Mouse (Mus musculus) forebrain, embryonic 12.5 days (tissue): ENCODE measurements at regions not wholly inside any gene's neighbourhood (a gene's known extent, or its start where the extent isn't known, plus 50 kb on each side); places are given as distances from the start of the nearest gene placed in this dataset.
"Not testable (repeated sequence)": the region's sequence is repeated elsewhere in the genome, so short reads cannot be mapped to it uniquely, and the experiment has no call there.

ENCODE experiments used
- ATAC-seq: fragments of 200-750 bp; cut with Nextera tagmentation; 2 replicates; pipeline ENCODE4 v1.8.0; 2017; ENCODE audit warnings: moderate TSS enrichment; ENCODE audit not compliant: low FRiP score
- H3K27ac ChIP-seq: fragments of 300-500 bp; sonication (generic); 2 replicates; pipeline ENCODE4 v1.5.1; 2016; ENCODE audit warnings: mild to moderate bottlenecking
- H3K27me3 ChIP-seq: fragments of 300-500 bp; sonication (generic); 2 replicates; pipeline ENCODE4 v1.6.1; 2016; ENCODE audit warnings: mild to moderate bottlenecking
- H3K36me3 ChIP-seq: fragments of 300-500 bp; sonication (generic); replicated peaks from 2 replicates; pipeline ENCODE4 v1.6.1; 2016; ENCODE audit warnings: mild to moderate bottlenecking
- H3K4me1 ChIP-seq: fragments of 300-500 bp; sonication (generic); 2 replicates; pipeline ENCODE4 v1.6.1; 2016
- H3K4me2 ChIP-seq: fragments of 300-500 bp; sonication (generic); 2 replicates; pipeline ENCODE4 v1.6.1; 2016; ENCODE audit warnings: mild to moderate bottlenecking, moderate library complexity
- H3K4me3 ChIP-seq: fragments of 300-500 bp; sonication (generic); replicated peaks from 2 replicates; pipeline ENCODE4 v1.5.1; 2016; ENCODE audit warnings: mild to moderate bottlenecking
- H3K9ac ChIP-seq: fragments of 300-500 bp; sonication (generic); 2 replicates; pipeline ENCODE4 v1.6.1; 2016; ENCODE audit warnings: mild to moderate bottlenecking
- H3K9me3 ChIP-seq: fragments of 300-500 bp; sonication (generic); 2 replicates; pipeline ENCODE4 v1.6.1; 2016
- WGBS: fragments of 180-500 bp; shearing (Covaris S2); methylation state at CpG from one replicate; pipeline ENCODE4 v1.1.7; 2016; 5-methylcytosine and 5-hydroxymethylcytosine counted together

DNA sequence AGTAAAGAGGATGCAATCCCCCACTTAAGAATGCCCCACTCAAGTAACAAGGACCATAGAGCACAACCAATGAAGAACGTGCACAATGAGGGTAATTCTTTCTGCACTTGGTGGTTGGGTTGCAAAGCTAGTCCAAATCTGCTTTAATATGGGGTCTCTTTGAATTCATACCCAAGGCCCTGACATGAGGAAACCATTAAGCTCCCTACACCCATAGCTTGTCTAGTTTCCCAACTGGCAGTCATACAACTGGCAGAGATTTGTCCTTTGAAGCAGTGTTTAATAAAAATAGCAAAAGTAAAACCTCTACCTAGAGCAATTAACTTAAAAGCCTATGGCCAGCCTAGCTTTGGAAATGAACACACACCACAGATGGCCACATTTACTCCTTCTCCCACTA, 411.0 kb upstream of the Cdh5 start:
- Histone ChIP-seq H3K4me1 (no peaks in the 10 kb centered on the region), H3K9ac (no peak overlapping the region), H3K27ac (no peak overlapping the region), H3K36me3 (no peaks in the 10 kb centered on the region), H3K4me3 (no peak overlapping the region), H3K27me3 (no peaks in the 10 kb centered on the region), H3K4me2 (no peak overlapping the region), H3K9me3 (no peaks in the 10 kb centered on the region)
- WGBS = 87% methylated on average over 1 of the region's 1 CpGs
- ATAC-seq = no peak

DNA sequence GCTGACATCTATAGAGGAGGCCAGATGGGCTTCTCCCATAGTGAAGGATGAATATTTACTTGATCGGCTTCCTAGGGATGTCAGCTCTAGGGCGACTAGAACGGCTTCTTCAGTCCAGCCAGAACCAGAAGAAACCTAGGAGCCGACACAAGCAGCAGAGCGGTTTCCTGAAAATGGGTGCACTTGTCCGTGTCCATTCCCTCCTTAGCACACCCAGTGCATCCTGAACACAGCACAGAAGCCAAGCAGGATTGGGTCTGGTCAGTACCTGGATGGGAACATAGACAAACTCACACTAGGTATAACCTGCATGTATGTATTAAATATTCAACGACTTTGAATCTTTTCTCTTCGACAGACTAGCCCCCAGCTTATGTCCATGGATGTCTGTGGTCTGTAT, 407.9 kb upstream of the Cdh5 start:
- no peak for ATAC-seq
- Histone ChIP-seq H3K36me3 (no peaks in the 10 kb centered on the region), H3K27me3 (no peaks in the 10 kb centered on the region), H3K4me2 (no peak overlapping the region), H3K9me3 (no peaks in the 10 kb centered on the region), H3K9ac (no peak overlapping the region), H3K4me1 (no peaks in the 10 kb centered on the region), H3K4me3 (no peak overlapping the region), H3K27ac (no peak overlapping the region)
- WGBS = 95% methylated on average over 8 of the region's 8 CpGs

DNA sequence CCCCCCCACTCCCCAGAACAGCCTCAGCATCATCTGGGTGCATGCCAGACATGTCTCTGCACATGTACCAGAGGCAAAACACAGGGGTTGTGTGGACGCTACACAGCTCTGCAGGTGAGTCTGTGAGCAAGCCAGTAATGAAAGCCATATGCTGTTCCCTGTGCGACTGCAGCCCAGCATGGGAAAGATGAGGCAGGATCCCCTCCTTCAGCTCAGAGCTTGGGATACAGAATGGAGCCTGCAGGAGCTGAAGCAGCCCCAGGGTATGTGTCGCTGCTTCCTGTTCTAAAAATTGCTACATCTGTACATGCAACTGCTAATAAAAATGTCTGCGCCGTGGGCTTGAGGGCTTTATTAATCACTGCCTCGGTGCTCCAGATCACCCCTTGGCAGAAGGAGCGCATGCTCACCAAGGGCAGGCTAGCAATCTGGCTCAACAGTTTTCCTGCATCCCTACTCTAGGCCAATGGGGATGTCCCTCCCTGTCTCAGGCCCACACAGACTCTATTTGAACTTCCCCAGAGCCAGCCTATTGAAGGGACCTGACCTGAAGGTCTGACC, 407.0 kb upstream of the Cdh5 start:
- H3K27me3 ChIP-seq = no peaks in the 10 kb centered on the region
- no peak overlapping the region for H3K4me3 ChIP-seq
- H3K4me2 ChIP-seq = no peak overlapping the region
- H3K9ac ChIP-seq = no peak overlapping the region
- no peaks in the 10 kb centered on the region for H3K4me1 ChIP-seq
- H3K27ac ChIP-seq = no peak overlapping the region
- no peaks in the 10 kb centered on the region for H3K9me3 ChIP-seq
- H3K36me3 ChIP-seq = no peaks in the 10 kb centered on the region
- no peak for ATAC-seq
- 81% methylated on average over 7 of the region's 7 CpGs for WGBS

DNA sequence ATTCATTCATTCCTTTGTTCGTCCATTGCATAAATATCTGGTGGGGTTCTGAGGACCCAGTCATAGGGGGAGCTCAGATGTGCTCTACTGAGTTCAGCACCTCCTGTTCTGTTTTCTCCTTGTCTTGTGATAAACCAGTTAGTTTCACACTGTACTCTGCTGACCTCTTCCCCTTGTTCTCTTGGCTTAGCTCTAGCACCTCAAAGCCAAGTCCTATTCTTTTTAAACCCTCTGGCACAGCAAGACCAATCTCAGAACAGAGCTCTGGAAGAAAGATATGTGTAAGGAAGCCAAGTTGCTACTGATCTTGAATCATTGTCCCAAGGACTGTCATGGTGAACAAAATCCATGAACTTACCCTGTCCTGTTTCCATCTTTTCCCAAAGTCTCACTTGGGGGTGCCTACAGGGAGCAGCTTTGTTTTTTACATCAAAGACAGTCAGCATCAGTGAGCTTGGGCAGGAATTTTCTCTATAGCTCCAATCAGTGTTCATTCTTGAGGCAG, 402.4 kb upstream of the Cdh5 start:
- WGBS = 88% methylated on average over 1 of the region's 1 CpGs
- no peaks in the 10 kb centered on the region for H3K36me3 ChIP-seq
- ATAC-seq = no peak
- no peak overlapping the region for H3K9ac ChIP-seq
- no peak overlapping the region for H3K4me3 ChIP-seq
- H3K27ac ChIP-seq = no peak overlapping the region
- no peaks in the 10 kb centered on the region for H3K9me3 ChIP-seq
- H3K4me1 ChIP-seq = no peaks in the 10 kb centered on the region
- no peak overlapping the region for H3K4me2 ChIP-seq
- no peaks in the 10 kb centered on the region for H3K27me3 ChIP-seq

DNA sequence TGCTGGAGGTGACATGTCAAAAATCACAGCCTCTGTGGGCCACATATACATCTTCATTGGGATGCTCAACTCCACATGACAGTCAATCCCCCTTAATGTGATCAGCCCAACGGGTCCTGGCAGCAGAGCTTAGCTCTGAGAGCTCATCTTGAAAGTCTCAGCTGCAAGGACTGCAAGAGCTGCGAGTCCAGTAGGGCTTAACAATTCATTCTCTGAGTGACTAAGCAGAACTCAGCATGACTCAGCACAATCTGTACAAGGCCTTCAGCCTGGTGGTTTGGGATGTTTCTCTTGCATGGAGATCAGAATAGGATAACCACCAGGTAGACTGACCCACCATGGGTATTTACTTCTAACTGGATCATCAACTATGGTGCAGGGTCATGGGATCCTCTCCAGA, 399.2 kb upstream of the Cdh5 start:
- H3K4me1 ChIP-seq = no peaks in the 10 kb centered on the region
- H3K9ac ChIP-seq = no peak overlapping the region
- WGBS = 69% methylated on average over 2 of the region's 2 CpGs
- H3K27me3 ChIP-seq = no peaks in the 10 kb centered on the region
- H3K4me3 ChIP-seq = no peak overlapping the region
- no peak overlapping the region for H3K4me2 ChIP-seq
- no peak for ATAC-seq
- no peak overlapping the region for H3K27ac ChIP-seq
- no peaks in the 10 kb centered on the region for H3K36me3 ChIP-seq
- H3K9me3 ChIP-seq = no peaks in the 10 kb centered on the region

DNA sequence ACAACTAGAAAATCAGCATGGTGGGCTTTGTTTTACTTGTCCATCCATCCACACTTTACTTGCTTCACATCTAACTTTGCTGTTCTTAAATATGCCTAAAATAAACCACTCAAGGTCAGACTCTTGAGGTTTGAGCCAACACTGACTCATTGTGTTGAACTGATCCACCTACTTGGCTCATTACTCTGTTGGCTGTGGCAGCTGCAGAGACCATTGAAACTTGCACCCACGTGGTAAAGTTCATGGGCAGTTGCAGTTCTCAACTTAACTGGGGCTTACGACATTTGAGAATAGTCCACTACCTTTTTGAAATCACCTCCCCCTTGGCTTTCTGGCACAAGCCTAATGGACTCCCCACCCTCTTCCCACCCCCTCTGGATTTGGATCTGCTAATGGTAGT, 395.3 kb upstream of the Cdh5 start:
- ATAC-seq = no peak
- Histone ChIP-seq H3K9ac (no peak overlapping the region), H3K9me3 (no peaks in the 10 kb centered on the region), H3K27me3 (no peaks in the 10 kb centered on the region), H3K4me3 (no peak overlapping the region), H3K27ac (no peak overlapping the region), H3K36me3 (no peaks in the 10 kb centered on the region), H3K4me2 (no peak overlapping the region), H3K4me1 (no peaks in the 10 kb centered on the region)
- 88% methylated on average over 2 of the region's 2 CpGs for WGBS

DNA sequence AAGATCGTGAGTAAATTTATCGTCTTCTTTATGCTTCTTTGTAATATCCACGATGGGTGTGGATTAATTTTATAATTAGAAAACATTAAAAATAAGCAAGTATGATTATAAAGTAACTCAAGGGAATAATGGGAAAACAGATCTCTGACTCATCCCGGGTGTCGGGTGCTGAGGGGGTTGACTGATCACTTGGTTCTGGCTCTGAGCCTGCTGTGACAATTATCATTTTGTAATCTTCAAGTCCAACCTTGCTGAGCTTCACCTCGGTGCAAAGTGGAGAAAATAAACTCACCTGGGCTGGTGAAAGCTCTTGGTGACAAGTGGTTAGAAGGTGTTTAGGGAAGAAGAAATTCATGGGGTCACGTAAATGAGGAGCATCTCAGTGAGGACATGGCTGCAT, 390.6 kb upstream of the Cdh5 start:
- H3K27me3 ChIP-seq, H3K4me3 ChIP-seq, ATAC-seq, H3K36me3 ChIP-seq, H3K27ac ChIP-seq, H3K9me3 ChIP-seq, H3K4me2 ChIP-seq, H3K9ac ChIP-seq, H3K4me1 ChIP-seq: not testable (repeated sequence)
- 90% methylated on average over 7 of the region's 7 CpGs for WGBS

DNA sequence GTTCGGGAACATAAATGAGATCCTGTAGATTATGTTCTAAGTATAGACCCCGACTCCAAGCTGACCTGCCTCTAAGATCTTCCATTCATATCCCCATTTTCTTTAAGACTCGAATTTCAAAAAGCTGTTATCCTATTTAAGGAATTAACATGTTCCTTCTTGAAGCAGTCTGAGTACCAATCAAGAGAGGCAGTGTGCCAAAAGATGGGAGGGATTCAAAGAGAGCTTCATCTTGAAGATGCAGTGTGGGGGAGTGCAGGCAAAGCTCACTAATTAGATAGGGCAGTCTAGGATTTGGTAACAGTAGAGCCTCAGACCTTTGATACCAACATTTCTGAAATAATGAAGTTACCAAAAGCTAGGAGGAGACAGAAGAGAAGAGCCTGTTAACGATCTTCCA, 383.7 kb upstream of the Cdh5 start:
- H3K27ac ChIP-seq = no peak overlapping the region
- H3K36me3 ChIP-seq = no peaks in the 10 kb centered on the region
- H3K27me3 ChIP-seq = no peaks in the 10 kb centered on the region
- peaks cover 4% of the 10 kb centered on the region; the same call in 1 of the 2 replicates for H3K9me3 ChIP-seq
- no peaks in the 10 kb centered on the region for H3K4me1 ChIP-seq
- H3K9ac ChIP-seq = no peak overlapping the region
- ATAC-seq = no peak
- no peak overlapping the region for H3K4me3 ChIP-seq
- no peak overlapping the region for H3K4me2 ChIP-seq
- WGBS = 56% methylated on average over 4 of the region's 4 CpGs

DNA sequence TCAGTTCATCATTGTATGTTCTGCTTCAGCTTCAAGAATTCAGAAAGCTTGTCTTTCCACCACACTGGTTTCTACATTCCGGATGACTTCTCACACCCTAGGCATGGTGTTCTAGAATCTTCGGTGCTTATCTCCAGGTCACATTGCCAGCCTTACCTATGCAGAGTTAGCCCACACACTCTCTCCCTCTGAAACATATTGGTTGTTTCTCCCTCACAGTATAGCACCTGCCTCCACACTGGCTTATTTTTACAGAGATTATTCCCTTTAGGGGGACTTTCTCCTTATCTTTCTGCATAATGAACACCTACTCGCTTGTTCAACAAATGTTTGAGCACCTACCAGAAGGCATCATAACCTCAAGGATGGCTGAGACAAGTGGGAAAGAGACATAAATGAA, 368.0 kb upstream of the Cdh5 start:
- Histone ChIP-seq H3K4me3 (no peak overlapping the region), H3K9me3 (no peaks in the 10 kb centered on the region), H3K4me2 (no peak overlapping the region), H3K36me3 (no peaks in the 10 kb centered on the region), H3K4me1 (no peaks in the 10 kb centered on the region), H3K27ac (no peak overlapping the region), H3K27me3 (no peaks in the 10 kb centered on the region), H3K9ac (no peak overlapping the region)
- ATAC-seq = no peak
- WGBS = 90% methylated on average over 3 of the region's 3 CpGs

DNA sequence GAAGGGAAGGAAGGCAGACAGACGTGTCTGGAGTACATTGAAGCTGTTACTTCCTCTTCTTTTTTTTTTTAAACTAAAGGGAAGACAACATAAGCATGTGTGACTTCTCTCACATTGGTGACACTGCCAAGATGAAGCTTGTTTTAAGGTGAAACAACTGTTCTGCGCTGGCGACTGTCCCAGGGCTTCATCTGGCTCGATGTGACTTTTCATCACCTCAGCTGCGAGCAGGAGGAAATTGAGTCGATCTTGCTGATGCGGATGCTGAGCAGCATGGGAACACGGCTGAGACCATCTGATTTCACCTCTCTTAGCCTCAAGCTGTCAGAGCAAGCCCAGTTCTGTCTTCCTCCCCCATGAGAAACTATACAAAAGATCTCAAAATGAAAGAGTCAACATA, 363.1 kb upstream of the Cdh5 start:
- no peak overlapping the region for H3K4me2 ChIP-seq
- H3K27ac ChIP-seq = no peak overlapping the region
- no peaks in the 10 kb centered on the region for H3K4me1 ChIP-seq
- no peaks in the 10 kb centered on the region for H3K36me3 ChIP-seq
- no peak for ATAC-seq
- H3K9me3 ChIP-seq = no peaks in the 10 kb centered on the region
- H3K27me3 ChIP-seq = no peaks in the 10 kb centered on the region
- H3K4me3 ChIP-seq = no peak overlapping the region
- WGBS = 87% methylated on average over 8 of the region's 8 CpGs
- no peak overlapping the region for H3K9ac ChIP-seq

DNA sequence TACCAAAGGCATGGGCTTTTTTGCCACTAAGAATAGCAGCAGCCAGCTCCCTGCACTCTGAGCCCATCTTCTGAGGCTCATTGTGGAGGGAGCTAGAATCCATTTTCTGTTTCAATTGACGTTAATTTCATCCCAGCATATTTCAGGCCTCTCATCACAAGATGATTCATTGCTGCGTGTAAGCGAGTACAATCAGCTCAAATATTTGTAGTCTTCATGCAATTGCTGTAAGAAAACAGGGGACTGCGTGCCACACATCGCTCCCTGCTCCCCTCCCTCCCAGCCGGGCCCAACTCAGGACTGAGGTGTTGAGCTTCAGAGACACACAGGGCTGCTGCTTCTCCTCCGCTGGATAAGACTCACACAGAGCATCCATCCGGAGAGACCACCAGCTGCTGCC, 360.0 kb upstream of the Cdh5 start:
- WGBS = 71% methylated on average over 8 of the region's 8 CpGs
- Histone ChIP-seq H3K27me3 (no peaks in the 10 kb centered on the region), H3K4me3 (no peak overlapping the region), H3K36me3 (no peaks in the 10 kb centered on the region), H3K9ac (no peak overlapping the region), H3K4me1 (no peaks in the 10 kb centered on the region), H3K27ac (no peak overlapping the region), H3K9me3 (no peaks in the 10 kb centered on the region), H3K4me2 (no peak overlapping the region)
- no peak for ATAC-seq

DNA sequence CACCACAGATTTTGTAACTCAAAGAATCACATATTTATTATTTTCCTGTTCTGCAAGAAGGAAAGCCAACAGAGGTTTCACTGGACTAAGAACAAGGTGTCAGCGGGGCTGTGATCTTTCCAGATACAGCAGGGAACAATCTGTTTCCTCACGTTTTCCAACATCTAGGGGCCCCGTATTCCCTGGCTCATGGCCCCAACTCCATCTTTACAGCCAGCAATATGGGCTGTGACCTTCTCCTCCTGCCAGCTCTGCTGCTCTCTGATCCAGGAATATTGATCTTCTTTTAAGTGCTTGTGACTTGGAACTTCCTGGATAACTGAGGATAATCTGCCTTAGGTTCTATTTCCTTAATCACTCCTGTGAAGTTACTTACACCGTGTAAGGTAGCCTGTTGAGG, 352.7 kb upstream of the Cdh5 start:
- Histone ChIP-seq H3K9ac (no peak overlapping the region), H3K4me2 (no peak overlapping the region), H3K27me3 (no peaks in the 10 kb centered on the region), H3K4me3 (no peak overlapping the region), H3K27ac (no peak overlapping the region), H3K36me3 (no peaks in the 10 kb centered on the region), H3K9me3 (no peaks in the 10 kb centered on the region), H3K4me1 (peaks cover 6% of the 10 kb centered on the region)
- WGBS = 89% methylated on average over 4 of the region's 4 CpGs
- ATAC-seq = no peak

DNA sequence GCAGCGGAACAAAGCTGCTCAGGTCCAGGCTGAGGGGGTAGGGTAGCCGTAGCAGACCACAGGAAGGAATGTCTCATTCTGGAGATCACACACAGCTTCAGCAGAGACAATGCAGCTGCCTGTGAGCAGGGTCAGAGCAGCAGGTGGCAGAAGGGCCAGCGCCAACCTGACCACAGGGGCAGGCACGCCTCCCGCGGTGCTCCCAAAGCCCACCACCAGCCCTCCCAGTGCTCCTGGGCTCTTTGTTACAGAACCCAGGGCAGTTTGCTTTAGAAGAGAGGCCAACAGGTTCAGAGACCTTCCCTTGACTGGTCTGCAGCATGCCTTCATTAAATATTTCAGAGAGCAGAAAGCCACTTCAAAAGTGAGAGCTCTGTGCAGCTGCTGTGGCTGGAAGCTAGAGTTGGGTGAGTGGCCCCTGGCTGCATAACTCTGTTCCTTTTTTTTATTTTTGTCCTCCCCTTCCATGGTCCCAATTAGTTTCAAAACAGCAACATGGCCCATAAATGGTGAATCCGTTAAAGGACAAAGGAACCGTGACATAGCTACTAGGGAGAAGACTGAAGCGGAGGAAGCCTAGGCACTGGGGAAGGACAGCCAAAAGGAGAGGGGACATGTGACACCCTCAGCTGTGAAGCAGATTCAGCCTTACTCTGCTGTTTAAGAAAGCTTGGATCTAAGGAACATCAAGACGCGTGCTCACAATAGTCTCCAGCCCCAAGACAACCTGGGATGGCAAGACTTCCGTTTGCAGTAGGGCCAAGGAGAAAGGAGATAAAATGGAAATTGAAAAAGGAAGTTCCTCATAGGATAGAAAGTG, 350.9 kb upstream of the Cdh5 start:
- Histone ChIP-seq H3K4me3 (no peak overlapping the region), H3K9me3 (no peaks in the 10 kb centered on the region), H3K36me3 (no peaks in the 10 kb centered on the region), H3K9ac (no peak overlapping the region), H3K27ac (no peak overlapping the region), H3K27me3 (no peaks in the 10 kb centered on the region), H3K4me2 (no peak overlapping the region), H3K4me1 (peaks cover 6% of the 10 kb centered on the region)
- ATAC-seq = 0 out of 2 replicates have a peak, but pooled peaks have one; percentile 11
- 40% methylated on average over 12 of the region's 12 CpGs for WGBS
